Mouse (Mus musculus) layer of hippocampus, adult 11-12 months (tissue): ENCODE results near the gene Fcgr1.
"Not testable (repeated sequence)": the region's sequence is repeated elsewhere in the genome, so short reads cannot be mapped to it uniquely, and the experiment has no call there.

Experiments
- DNase-seq: peaks from one replicate; pipeline ENCODE4 v3.0.0; 2022; ENCODE audit warnings: low spot score

The Fcgr1 gene

GRCm38 (mm10) chr3:96269511-96270474, 24.0 kb downstream of the Fcgr1 start, which contains the start of gene Hist2h2bb:
Gene Hist2h2bb, plus strand, starts transcription at chr3:96269752.
- DNase-seq = peak; percentile 95

- not testable (repeated sequence) for DNase-seq
Measured at GRCm38 (mm10) chr3:96268776-96269378, 24.9 kb downstream of the Fcgr1 start.

GRCm38 (mm10) chr3:96268051-96268775, 25.6 kb downstream of the Fcgr1 start, which contains the start of gene Hist2h3b:
Gene Hist2h3b, plus strand, starts transcription at chr3:96268654.
- DNase-seq = peak; percentile 82

GRCm38 (mm10) chr3:96267541-96267940, 26.2 kb downstream of the Fcgr1 start:
- DNase-seq = no peak

- no peak for DNase-seq
Measured at GRCm38 (mm10) chr3:96266132-96266710, 27.5 kb downstream of the Fcgr1 start.

- DNase-seq = no peak
Measured at GRCm38 (mm10) chr3:96264404-96264949, 29.3 kb downstream of the Fcgr1 start.

GRCm38 (mm10) chr3:96263558-96264403, 30.0 kb downstream of the Fcgr1 start:
- peak; percentile 60 for DNase-seq

GRCm38 (mm10) chr3:96262979-96263550, 30.7 kb downstream of the Fcgr1 start, which contains the start of gene Hist2h4:
Gene Hist2h4, minus strand, starts transcription at chr3:96263311.
- peak; percentile 98 for DNase-seq

GRCm38 (mm10) chr3:96262216-96262875, 31.4 kb downstream of the Fcgr1 start:
- DNase-seq = peak; percentile 84

GRCm38 (mm10) chr3:96261623-96262022, 32.1 kb downstream of the Fcgr1 start:
- DNase-seq = no peak

- no peak for DNase-seq
Measured at GRCm38 (mm10) chr3:96260220-96260619, 33.5 kb downstream of the Fcgr1 start.

- no peak for DNase-seq
Measured at GRCm38 (mm10) chr3:96257190-96257589, 36.6 kb downstream of the Fcgr1 start.

GRCm38 (mm10) chr3:96255926-96256593, 37.7 kb downstream of the Fcgr1 start:
- DNase-seq = no peak

GRCm38 (mm10) chr3:96254683-96255355, 39.0 kb downstream of the Fcgr1 start:
- no peak for DNase-seq

GRCm38 (mm10) chr3:96251787-96252186, 42.0 kb downstream of the Fcgr1 start:
- DNase-seq = no peak

- DNase-seq = no peak
Measured at GRCm38 (mm10) chr3:96250890-96251289, 42.9 kb downstream of the Fcgr1 start.

GRCm38 (mm10) chr3:96249034-96249345, 44.8 kb downstream of the Fcgr1 start:
- no peak for DNase-seq

GRCm38 (mm10) chr3:96248141-96249033, 45.4 kb downstream of the Fcgr1 start:
- no peak for DNase-seq
